Mouse (Mus musculus) kidney, adult 2 months (tissue): Measurements from ENCODE around the gene Eif4e2. TPM values are rescaled to one million over a fixed set of nuclear protein-coding genes. Genes with fewer than 3 reads are reported as not detected.

Source experiments
- DNase-seq: peaks from one replicate; pipeline ENCODE4 v3.0.0; 2021
- H3K27ac ChIP-seq: fragments of 200-500 bp; 2 replicates; pipeline ENCODE4 v1.5.1; 2012; ENCODE audit warnings: low read depth, low read length, control low read depth, inconsistent platforms; ENCODE audit not compliant: insufficient read depth
- H3K27me3 ChIP-seq: fragments of 200-500 bp; replicated peaks from 2 replicates; pipeline ENCODE4 v1.6.1; 2012; ENCODE audit warnings: mild to moderate bottlenecking, moderate library complexity, low read length, inconsistent platforms; ENCODE audit not compliant: control insufficient read depth, insufficient read depth
- H3K36me3 ChIP-seq: fragments of 200-500 bp; 2 replicates; pipeline ENCODE4 v1.6.1; 2012; ENCODE audit warnings: mild to moderate bottlenecking, moderate library complexity, low read length, inconsistent platforms; ENCODE audit not compliant: control insufficient read depth, insufficient read depth
- H3K4me1 ChIP-seq: fragments of 200-500 bp; 2 replicates; pipeline ENCODE4 v1.6.1; 2011; ENCODE audit warnings: low read length; ENCODE audit not compliant: control insufficient read depth, insufficient read depth
- H3K4me3 ChIP-seq: fragments of 200-500 bp; 2 replicates; pipeline ENCODE4 v1.5.1; 2011; ENCODE audit warnings: mild to moderate bottlenecking, low read depth, low read length, control low read depth; ENCODE audit not compliant: insufficient read depth
- CTCF ChIP-seq: fragments of 200-500 bp; conservative IDR thresholded peaks from 2 replicates; pipeline ENCODE4 v1.5.1; 2011; ENCODE audit warnings: low read depth, mild to moderate bottlenecking, control low read depth, low read length, moderate library complexity, mixed read lengths; ENCODE audit not compliant: insufficient read depth, insufficient read length
- POLR2A ChIP-seq: fragments of 200-500 bp; IDR thresholded peaks from one replicate; pipeline ENCODE4 v1.6.1; 2011; ENCODE audit warnings: low read depth, low read length, control low read depth
- WGBS: fragments of 180-500 bp; shearing (Covaris S2); methylation state at CpG from one replicate; pipeline ENCODE4 v1.1.7; 2018; 5-methylcytosine and 5-hydroxymethylcytosine counted together
- polyA plus RNA-seq: library from polyadenylated mRNA; depleted of rRNA; stranded (reverse); fragments of >200 nt; gene quantifications from 2 replicates; pipeline ENCODE4 v1.2.3, GENCODE M21; 2012

Gene Eif4e2
- polyA plus RNA-seq, 1 experiment = 42.7 TPM

DNA sequence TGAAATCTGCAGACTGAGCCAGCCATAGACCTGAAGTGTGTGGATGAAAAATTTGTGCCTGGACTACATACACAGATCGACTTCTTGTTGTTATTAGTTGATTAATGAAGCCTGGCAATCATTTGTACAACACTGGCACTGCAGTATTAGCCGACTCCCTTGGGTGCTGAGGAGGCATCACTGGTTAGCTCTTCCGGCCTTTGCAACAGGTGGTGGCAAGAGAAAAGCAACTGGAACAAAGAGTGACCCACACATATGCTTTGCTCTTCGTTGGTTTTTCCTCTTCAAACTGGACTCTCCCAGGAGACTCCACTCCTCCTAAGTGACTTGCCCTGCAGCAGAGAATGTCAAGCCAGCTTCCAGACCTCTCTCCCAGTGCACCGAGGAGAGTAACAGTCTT lies 9.9 kb upstream of the Eif4e2 start:
- no peak overlapping the region for H3K27ac ChIP-seq
- no peaks in the 10 kb centered on the region for H3K36me3 ChIP-seq
- TF ChIP-seq POLR2A (no peak), CTCF (no peak)
- 77% methylated on average over 5 of the region's 5 CpGs for WGBS
- H3K27me3 ChIP-seq = no peaks in the 10 kb centered on the region
- no peaks in the 10 kb centered on the region for H3K4me1 ChIP-seq
- DNase-seq = no peak
- H3K4me3 ChIP-seq = no peak overlapping the region

- 87% methylated on average over 7 of the region's 7 CpGs for WGBS
Observed at GRCm38 (mm10) chr1:87204465-87204864, 9.2 kb upstream of the Eif4e2 start, which contains the start of gene Chrng. Gene Chrng (plus strand): TSS chr1:87204657.

GRCm38 (mm10) chr1:87205038-87205437 lies 8.7 kb upstream of the Eif4e2 start:
- H3K27ac ChIP-seq = no peak overlapping the region
- no peak for DNase-seq
- no peaks in the 10 kb centered on the region for H3K4me1 ChIP-seq
- no peaks in the 10 kb centered on the region for H3K27me3 ChIP-seq
- H3K4me3 ChIP-seq = no peak overlapping the region
- TF ChIP-seq POLR2A (no peak), CTCF (no peak)
- WGBS = 51% methylated on average over 6 of the region's 6 CpGs
- no peaks in the 10 kb centered on the region for H3K36me3 ChIP-seq

More at GRCm38 (mm10) chr1:87204465-87204864, 9.2 kb upstream of the Eif4e2 start, which contains the start of gene Chrng:
- Histone ChIP-seq H3K27ac (no peak within 1 kb of the TSS), H3K27me3 (no peaks in the 10 kb centered on the region), H3K4me1 (no peaks in the 10 kb centered on the region), H3K36me3 (no peaks in the 10 kb centered on the region), H3K4me3 (no peak within 1 kb of the TSS)
- no peak for TF ChIP-seq CTCF
- TF ChIP-seq POLR2A = no peak
- no peak for DNase-seq

- DNase-seq = no peak
- 52% methylated on average over 3 of the region's 3 CpGs for WGBS
- Histone ChIP-seq H3K27ac (no peak overlapping the region), H3K27me3 (no peaks in the 10 kb centered on the region), H3K36me3 (no peaks in the 10 kb centered on the region), H3K4me1 (no peaks in the 10 kb centered on the region), H3K4me3 (no peak overlapping the region)
- no peak for TF ChIP-seq POLR2A
Observed at GRCm38 (mm10) chr1:87205502-87205901, 8.2 kb upstream of the Eif4e2 start.

DNA sequence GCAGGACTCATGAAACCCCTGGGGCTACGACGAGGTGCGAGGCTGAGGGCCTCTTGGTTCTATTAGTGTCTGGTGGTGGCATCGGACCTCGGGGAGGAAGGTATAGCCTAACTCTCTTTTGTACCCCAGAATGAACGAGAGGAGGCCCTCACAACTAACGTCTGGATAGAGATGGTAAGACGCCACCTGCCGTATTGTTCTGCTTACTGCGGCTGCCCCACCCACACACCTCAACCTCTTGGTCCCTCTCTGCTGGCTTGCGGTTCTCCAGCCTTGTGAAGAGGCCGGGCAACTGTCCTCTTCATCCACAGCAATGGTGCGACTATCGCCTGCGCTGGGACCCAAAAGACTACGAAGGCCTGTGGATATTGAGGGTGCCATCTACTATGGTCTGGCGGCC lies 7.4 kb upstream of the Eif4e2 start:
- H3K36me3 ChIP-seq = no peaks in the 10 kb centered on the region
- no peak for DNase-seq
- 20% methylated on average over 17 of the region's 17 CpGs for WGBS
- H3K27me3 ChIP-seq = no peaks in the 10 kb centered on the region
- no peaks in the 10 kb centered on the region for H3K4me1 ChIP-seq
- TF ChIP-seq CTCF (0 out of 2 replicates have a peak, but pooled peaks have one; percentile 29), POLR2A (no peak)
- no peak overlapping the region for H3K4me3 ChIP-seq
- H3K27ac ChIP-seq = no peak overlapping the region

GRCm38 (mm10) chr1:87211431-87211830 lies 2.3 kb upstream of the Eif4e2 start:
- 87% methylated on average over 4 of the region's 4 CpGs for WGBS
- no peak for DNase-seq
- TF ChIP-seq CTCF (no peak), POLR2A (no peak)

DNA sequence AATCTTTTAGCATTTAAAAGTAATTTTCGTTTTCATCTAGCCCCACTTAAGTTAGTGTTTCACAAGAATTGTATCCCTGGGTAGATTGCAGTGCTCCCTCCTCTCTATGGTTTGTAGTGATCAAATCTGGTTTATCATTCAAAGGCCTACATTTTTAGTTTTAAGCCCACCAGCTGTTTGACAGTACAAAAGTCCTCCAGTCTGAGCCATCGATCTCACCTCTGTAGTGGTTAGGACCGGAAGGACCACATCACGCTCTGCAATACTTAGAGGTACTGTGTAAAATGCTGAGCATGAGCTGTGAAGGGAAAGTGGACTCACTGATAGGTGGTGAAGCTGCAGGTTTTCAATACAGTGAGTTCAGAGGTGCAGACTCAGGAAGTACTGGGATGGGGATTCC lies 1.0 kb downstream of the Eif4e2 start:
- DNase-seq = peak; percentile 12
- TF ChIP-seq POLR2A (no peak), CTCF (no peak)
- Histone ChIP-seq H3K4me1 (peaks cover 21% of the 10 kb centered on the region), H3K27ac (no peak overlapping the region; the same call in 1 of the 2 replicates), H3K27me3 (no peaks in the 10 kb centered on the region), H3K36me3 (peaks cover 1% of the 10 kb centered on the region; the same call in 1 of the 2 replicates), H3K4me3 (peak overlapping the region; percentile 83)
- 3% methylated on average over 4 of the region's 4 CpGs for WGBS

More at GRCm38 (mm10) chr1:87211431-87211830, 2.3 kb upstream of the Eif4e2 start:
- Histone ChIP-seq H3K36me3 (no peaks in the 10 kb centered on the region), H3K4me3 (no peak overlapping the region), H3K27me3 (no peaks in the 10 kb centered on the region), H3K4me1 (peaks cover 10% of the 10 kb centered on the region; the same call in 1 of the 2 replicates), H3K27ac (no peak overlapping the region)

DNA sequence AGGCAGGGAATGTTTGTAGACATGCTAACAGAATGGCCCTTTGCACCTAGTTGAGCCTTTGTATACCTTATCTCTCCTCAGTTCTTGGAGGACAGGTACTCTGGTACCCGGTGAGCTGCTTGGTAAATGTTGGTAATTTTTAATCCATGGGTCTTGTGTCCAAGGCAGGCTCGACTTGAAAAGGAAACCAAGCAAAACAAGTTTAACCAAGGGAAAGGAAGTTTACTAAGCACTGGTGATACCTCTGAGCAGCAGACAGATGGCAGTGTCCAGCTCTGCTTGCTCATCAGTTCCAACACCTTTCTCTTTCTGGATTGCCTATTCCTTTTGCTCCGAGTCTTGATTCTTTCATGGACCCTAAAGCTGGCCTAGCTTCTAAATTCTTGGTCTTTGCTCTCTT lies 4.2 kb downstream of the Eif4e2 start:
- Histone ChIP-seq H3K4me1 (peaks cover 21% of the 10 kb centered on the region), H3K27ac (peak overlapping the region; percentile 63), H3K27me3 (no peaks in the 10 kb centered on the region), H3K36me3 (peaks cover 23% of the 10 kb centered on the region), H3K4me3 (no peak overlapping the region)
- DNase-seq = peak; percentile 83
- TF ChIP-seq POLR2A (no peak), CTCF (peak; percentile 77)
- 20% methylated on average over 3 of the region's 3 CpGs for WGBS
